Mouse (Mus musculus): Measurements from ENCODE around the gene Htr7.

Gene Htr7

GRCm38 (mm10) chr19:36000955-36001354 lies 56.4 kb downstream of the Htr7 start:
- H3K9me3 ChIP-seq (ENCODE audit: low read length) = peaks cover 5% of the 10 kb centered on the region; the same call in 1 of the 2 replicates
- no peaks in the 10 kb centered on the region for H3K36me3 ChIP-seq (ENCODE audit: insufficient read depth, low read length)
- TF ChIP-seq POU5F1 (IDR thresholded peaks at IDR 0.05; ENCODE audit: borderline replicate concordance, low read length) (no peak), CTCF (conservative IDR thresholded peaks at IDR 0.05; ENCODE audit: low read length) (no peak), NANOG (IDR thresholded peaks at IDR 0.05; ENCODE audit: borderline replicate concordance, low read length) (no peak)
- H3K4me1 ChIP-seq (replicated peaks; ENCODE audit: low read depth, low read length) = peaks cover 9% of the 10 kb centered on the region
- no peaks in the 10 kb centered on the region for H3K27me3 ChIP-seq (ENCODE audit: insufficient read depth, low read length)
- no peak overlapping the region for H3K4me3 ChIP-seq (replicated peaks; ENCODE audit: low read length)

GRCm38 (mm10) chr19:35997384-35997783 lies 59.9 kb downstream of the Htr7 start:
- H3K27me3 ChIP-seq (ENCODE audit: insufficient read depth, low read length) = no peaks in the 10 kb centered on the region
- H3K9me3 ChIP-seq (ENCODE audit: low read length) = peaks cover 5% of the 10 kb centered on the region; the same call in 1 of the 2 replicates
- no peaks in the 10 kb centered on the region; the same call in 1 of the 2 replicates for H3K4me1 ChIP-seq (replicated peaks; ENCODE audit: low read depth, low read length)
- no peak for TF ChIP-seq CTCF (conservative IDR thresholded peaks at IDR 0.05; ENCODE audit: low read length)
- no peak for TF ChIP-seq POU5F1 (IDR thresholded peaks at IDR 0.05; ENCODE audit: borderline replicate concordance, low read length)
- no peak for TF ChIP-seq NANOG (IDR thresholded peaks at IDR 0.05; ENCODE audit: borderline replicate concordance, low read length)
- no peak overlapping the region for H3K4me3 ChIP-seq (replicated peaks; ENCODE audit: low read length)
- no peaks in the 10 kb centered on the region for H3K36me3 ChIP-seq (ENCODE audit: insufficient read depth, low read length)

- TF ChIP-seq CTCF (conservative IDR thresholded peaks at IDR 0.05; ENCODE audit: low read length) (no peak), POU5F1 (IDR thresholded peaks at IDR 0.05; ENCODE audit: borderline replicate concordance, low read length) (no peak), NANOG (IDR thresholded peaks at IDR 0.05; ENCODE audit: borderline replicate concordance, low read length) (no peak)
- H3K9me3 ChIP-seq (ENCODE audit: low read length) = no peaks in the 10 kb centered on the region
- no peaks in the 10 kb centered on the region for H3K4me1 ChIP-seq (replicated peaks; ENCODE audit: low read depth, low read length)
- no peaks in the 10 kb centered on the region for H3K36me3 ChIP-seq (ENCODE audit: insufficient read depth, low read length)
- no peak overlapping the region for H3K4me3 ChIP-seq (replicated peaks; ENCODE audit: low read length)
- no peaks in the 10 kb centered on the region for H3K27me3 ChIP-seq (ENCODE audit: insufficient read depth, low read length)
Measured at GRCm38 (mm10) chr19:35987461-35987860, 69.8 kb downstream of the Htr7 start.

GRCm38 (mm10) chr19:35974681-35975080 lies 82.6 kb downstream of the Htr7 start:
- H3K27me3 ChIP-seq (ENCODE audit: insufficient read depth, low read length) = no peaks in the 10 kb centered on the region
- no peaks in the 10 kb centered on the region for H3K9me3 ChIP-seq (ENCODE audit: low read length)
- H3K4me3 ChIP-seq (replicated peaks; ENCODE audit: low read length) = no peak overlapping the region
- H3K36me3 ChIP-seq (ENCODE audit: insufficient read depth, low read length) = no peaks in the 10 kb centered on the region
- no peaks in the 10 kb centered on the region for H3K4me1 ChIP-seq (replicated peaks; ENCODE audit: low read depth, low read length)
- TF ChIP-seq NANOG (IDR thresholded peaks at IDR 0.05; ENCODE audit: borderline replicate concordance, low read length) = no peak
- no peak for TF ChIP-seq CTCF (conservative IDR thresholded peaks at IDR 0.05; ENCODE audit: low read length)
- no peak for TF ChIP-seq POU5F1 (IDR thresholded peaks at IDR 0.05; ENCODE audit: borderline replicate concordance, low read length)

- TF ChIP-seq CTCF (conservative IDR thresholded peaks at IDR 0.05; ENCODE audit: low read length) (no peak), POU5F1 (IDR thresholded peaks at IDR 0.05; ENCODE audit: borderline replicate concordance, low read length) (no peak)
- no peak overlapping the region for H3K4me3 ChIP-seq (replicated peaks; ENCODE audit: low read length)
- no peaks in the 10 kb centered on the region for H3K36me3 ChIP-seq (ENCODE audit: insufficient read depth, low read length)
- no peaks in the 10 kb centered on the region for H3K4me1 ChIP-seq (replicated peaks; ENCODE audit: low read depth, low read length)
- H3K27me3 ChIP-seq (ENCODE audit: insufficient read depth, low read length) = no peaks in the 10 kb centered on the region
- H3K9me3 ChIP-seq (ENCODE audit: low read length) = no peaks in the 10 kb centered on the region
Measured at GRCm38 (mm10) chr19:35957656-35958055, 99.7 kb downstream of the Htr7 start.

DNA sequence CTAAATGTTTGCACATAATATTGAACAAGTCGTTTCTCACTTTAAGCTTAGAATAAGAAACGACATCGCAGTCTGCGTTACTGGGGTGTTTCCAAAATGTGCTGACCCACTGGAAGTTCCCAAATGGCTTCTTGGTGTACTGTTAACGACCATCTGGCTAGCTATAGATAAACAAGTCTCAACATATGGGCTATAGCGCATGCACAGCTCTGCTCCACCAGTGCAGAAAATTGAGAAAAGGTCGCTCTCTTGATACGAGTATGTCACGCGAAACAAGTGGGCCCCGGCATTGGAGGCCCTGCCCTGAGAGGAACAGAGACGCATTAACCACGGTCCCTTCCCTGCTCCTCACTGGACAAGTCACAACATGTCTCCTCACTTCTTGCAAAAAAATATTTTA lies 101.6 kb downstream of the Htr7 start:
- Histone ChIP-seq H3K9me3 (ENCODE audit: low read length) (0 out of 2 replicates have a peak, but pooled peaks cover 3% of the 10 kb centered on the region), H3K4me1 (replicated peaks; ENCODE audit: low read depth, low read length) (no peaks in the 10 kb centered on the region), H3K27me3 (ENCODE audit: insufficient read depth, low read length) (no peaks in the 10 kb centered on the region), H3K4me3 (replicated peaks; ENCODE audit: low read length) (no peak overlapping the region), H3K36me3 (ENCODE audit: insufficient read depth, low read length) (no peaks in the 10 kb centered on the region)
- no peak for TF ChIP-seq POU5F1 (IDR thresholded peaks at IDR 0.05; ENCODE audit: borderline replicate concordance, low read length)
- no peak for TF ChIP-seq CTCF (conservative IDR thresholded peaks at IDR 0.05; ENCODE audit: low read length)
- no peak for TF ChIP-seq NANOG (IDR thresholded peaks at IDR 0.05; ENCODE audit: borderline replicate concordance, low read length)

DNA sequence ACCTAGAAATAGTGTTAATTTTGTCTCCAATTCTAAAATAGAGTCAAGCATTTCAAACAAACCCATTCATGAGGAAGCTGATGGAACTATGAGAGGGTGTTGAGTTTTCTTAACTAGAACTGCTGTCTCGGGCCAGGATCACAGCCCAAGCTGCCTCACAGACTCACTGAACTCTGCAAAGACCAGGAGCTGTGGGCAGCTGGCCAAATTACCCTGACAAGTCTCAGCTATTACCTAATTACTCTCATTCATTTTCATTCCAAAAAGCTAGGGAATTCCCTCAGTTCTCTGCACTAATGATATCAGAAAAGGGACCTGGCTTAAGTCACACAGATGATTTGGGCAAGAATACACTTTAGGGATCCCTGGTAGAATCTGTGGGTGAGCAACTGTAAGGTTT lies 107.4 kb downstream of the Htr7 start:
- H3K4me1 ChIP-seq (replicated peaks; ENCODE audit: low read depth, low read length) = no peaks in the 10 kb centered on the region
- H3K9me3 ChIP-seq (ENCODE audit: low read length) = 0 out of 2 replicates have a peak, but pooled peaks cover 3% of the 10 kb centered on the region
- H3K36me3 ChIP-seq (ENCODE audit: insufficient read depth, low read length) = no peaks in the 10 kb centered on the region
- TF ChIP-seq NANOG (IDR thresholded peaks at IDR 0.05; ENCODE audit: borderline replicate concordance, low read length) (no peak), CTCF (conservative IDR thresholded peaks at IDR 0.05; ENCODE audit: low read length) (no peak), POU5F1 (IDR thresholded peaks at IDR 0.05; ENCODE audit: borderline replicate concordance, low read length) (no peak)
- H3K27me3 ChIP-seq (ENCODE audit: insufficient read depth, low read length) = no peaks in the 10 kb centered on the region
- no peak overlapping the region for H3K4me3 ChIP-seq (replicated peaks; ENCODE audit: low read length)

DNA sequence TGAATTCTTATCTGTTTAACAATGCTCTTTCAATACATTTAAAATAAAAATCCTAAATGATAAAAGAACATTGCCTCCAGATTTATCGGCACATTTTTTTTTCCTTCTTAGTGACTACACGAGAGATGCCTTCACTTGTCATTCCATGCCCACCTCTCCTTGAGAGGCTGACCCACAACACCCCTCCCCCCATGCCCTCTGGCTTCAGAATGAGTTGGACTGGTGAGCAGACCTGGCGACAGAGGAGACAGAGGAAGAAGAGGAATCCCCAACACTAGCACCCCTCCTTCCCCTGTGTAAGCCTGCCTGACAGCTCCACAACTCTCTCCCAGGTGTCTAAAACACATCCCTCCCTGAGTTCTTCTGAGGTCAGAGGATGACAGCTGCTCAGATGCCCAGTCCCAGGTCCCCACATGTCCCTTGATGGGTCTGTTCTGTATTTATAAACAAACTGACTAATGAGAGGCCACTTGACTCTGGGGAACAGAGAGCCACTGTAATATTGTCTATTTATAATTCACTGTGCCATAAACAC lies 132.3 kb downstream of the Htr7 start:
- TF ChIP-seq CTCF (conservative IDR thresholded peaks at IDR 0.05; ENCODE audit: low read length) = no peak
- no peak for TF ChIP-seq NANOG (IDR thresholded peaks at IDR 0.05; ENCODE audit: borderline replicate concordance, low read length)
- TF ChIP-seq POU5F1 (IDR thresholded peaks at IDR 0.05; ENCODE audit: borderline replicate concordance, low read length) = no peak
- Histone ChIP-seq H3K27me3 (ENCODE audit: insufficient read depth, low read length) (no peaks in the 10 kb centered on the region), H3K4me1 (replicated peaks; ENCODE audit: low read depth, low read length) (no peaks in the 10 kb centered on the region), H3K36me3 (ENCODE audit: insufficient read depth, low read length) (no peaks in the 10 kb centered on the region), H3K4me3 (replicated peaks; ENCODE audit: low read length) (no peak overlapping the region), H3K9me3 (ENCODE audit: low read length) (no peaks in the 10 kb centered on the region)

GRCm38 (mm10) chr19:35924418-35924817 lies 132.9 kb downstream of the Htr7 start:
- H3K4me3 ChIP-seq (replicated peaks; ENCODE audit: low read length) = no peak overlapping the region
- H3K4me1 ChIP-seq (replicated peaks; ENCODE audit: low read depth, low read length) = no peaks in the 10 kb centered on the region

More at GRCm38 (mm10) chr19:35924418-35924817, 132.9 kb downstream of the Htr7 start:
- H3K36me3 ChIP-seq (ENCODE audit: insufficient read depth, low read length) = no peaks in the 10 kb centered on the region
- no peak for TF ChIP-seq CTCF (conservative IDR thresholded peaks at IDR 0.05; ENCODE audit: low read length)
- TF ChIP-seq POU5F1 (IDR thresholded peaks at IDR 0.05; ENCODE audit: borderline replicate concordance, low read length) = no peak
- no peak for TF ChIP-seq NANOG (IDR thresholded peaks at IDR 0.05; ENCODE audit: borderline replicate concordance, low read length)
- no peaks in the 10 kb centered on the region for H3K27me3 ChIP-seq (ENCODE audit: insufficient read depth, low read length)
- no peaks in the 10 kb centered on the region for H3K9me3 ChIP-seq (ENCODE audit: low read length)
